Mouse (Mus musculus) left cerebral cortex, adult 2 months (tissue): ENCODE measurements at regions not wholly inside any gene's neighbourhood (a gene's known extent, or its start where the extent isn't known, plus 50 kb on each side); places are given as distances from the start of the nearest gene placed in this dataset.

ENCODE experiments used
- DNase-seq, 2 experiments: peaks; one replicate each; pipeline ENCODE4 v3.0.0; 2021 to 2022; ENCODE audit warnings: low spot score in 2 of 2, mixed read lengths in 1 of 2; ENCODE audit errors: extremely low spot score in 1 of 2
- H3K27ac ChIP-seq: fragments of 200-600 bp; 2 replicates; pipeline ENCODE4 v1.8.1; 2022
- H3K4me3 ChIP-seq: fragments of 200-600 bp; 2 replicates; pipeline ENCODE4 v1.8.1; 2022
- CTCF ChIP-seq: fragments of 200-600 bp; IDR thresholded peaks from 2 replicates; pipeline ENCODE4 v1.8.1; 2022; ENCODE audit warnings: antibody characterized with exemption, mild to moderate bottlenecking, moderate library complexity
- intact Hi-C: fragments of 180-260 bp; cut with DNase I; formaldehyde crosslinking; loops from one replicate; pipeline ENCODE4 v1.15.1; 2025

DNA sequence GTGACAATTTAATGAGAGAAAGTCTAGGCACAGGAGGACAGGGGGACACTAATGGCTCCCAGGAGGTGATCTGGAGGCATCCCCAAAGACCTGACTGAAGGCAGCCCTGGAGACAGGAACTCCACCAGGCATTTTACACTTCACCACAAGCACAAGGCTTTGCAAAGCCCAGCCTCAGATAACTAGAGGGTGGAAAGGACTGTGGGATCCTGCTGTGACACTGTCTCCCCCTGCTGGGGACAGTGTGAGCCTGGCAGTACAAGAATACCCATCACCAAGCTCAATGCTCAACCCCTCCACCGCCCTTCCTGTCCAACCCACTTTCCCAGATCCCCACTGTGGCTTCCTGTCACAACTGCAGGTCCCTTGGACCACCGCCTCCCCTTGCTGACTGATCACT, 131.3 kb upstream of the Zdhhc25 start:
- DNase-seq = peak; percentile 67 to 68
- no peak overlapping the region for H3K27ac ChIP-seq
- no peak overlapping the region for H3K4me3 ChIP-seq
- intact Hi-C loops = loop anchor here (2.0 to 5.0 kb wide), 5 partner anchors 60 to 837 kb away; no protein-coding TSS in a partner anchor
- TF ChIP-seq CTCF = peak; percentile 86

DNA sequence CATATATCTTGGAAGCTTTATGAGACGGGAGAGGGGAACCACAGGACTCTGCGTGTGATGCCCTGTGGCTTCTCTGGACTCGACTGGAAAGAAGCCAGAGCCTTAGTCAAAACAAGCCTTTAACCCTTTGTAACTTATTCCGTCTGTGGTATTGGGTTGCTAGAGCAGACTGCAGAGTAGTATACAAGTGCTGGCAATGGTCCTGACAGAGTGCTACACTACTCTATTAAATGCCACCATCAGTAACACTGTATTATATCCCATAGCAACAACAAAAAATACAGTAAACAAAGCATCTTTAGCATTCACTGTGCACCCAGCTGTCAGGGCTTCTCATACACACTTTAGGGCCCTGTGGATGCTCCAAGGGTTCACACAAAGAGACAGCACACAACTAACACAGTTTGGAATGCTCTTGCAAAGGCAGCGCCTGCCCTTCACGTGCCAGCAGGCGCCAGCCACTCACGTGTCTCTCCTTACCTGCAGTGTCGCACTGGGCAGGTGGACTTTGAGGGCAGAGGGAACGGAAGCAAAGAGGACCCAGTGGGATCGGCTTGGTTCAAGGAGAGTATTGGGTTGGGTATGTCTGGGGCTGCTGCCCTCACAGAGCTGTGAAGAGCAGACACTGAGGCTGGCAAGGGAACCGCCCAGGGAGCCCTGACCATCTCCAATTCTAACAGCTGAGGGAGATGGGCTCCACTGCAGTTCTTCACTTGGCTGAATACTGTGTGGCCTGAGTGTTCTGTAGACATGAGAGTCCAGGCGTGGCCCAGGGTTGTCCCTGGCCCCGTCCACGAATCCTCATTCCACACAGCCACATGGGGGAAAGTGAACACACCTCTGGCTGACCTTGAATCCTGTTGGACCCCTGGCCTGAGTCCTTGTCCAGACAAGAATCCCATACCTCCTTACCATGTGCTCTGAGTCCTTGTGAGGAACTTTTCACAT, 130.3 kb upstream of the Zdhhc25 start:
- H3K27ac ChIP-seq = no peak overlapping the region
- TF ChIP-seq CTCF = no peak
- no peak for DNase-seq
- no peak overlapping the region for H3K4me3 ChIP-seq
- intact Hi-C loops = loop anchor here (2.0 to 5.0 kb wide), 5 partner anchors 61 to 837 kb away; no protein-coding TSS in a partner anchor

DNA sequence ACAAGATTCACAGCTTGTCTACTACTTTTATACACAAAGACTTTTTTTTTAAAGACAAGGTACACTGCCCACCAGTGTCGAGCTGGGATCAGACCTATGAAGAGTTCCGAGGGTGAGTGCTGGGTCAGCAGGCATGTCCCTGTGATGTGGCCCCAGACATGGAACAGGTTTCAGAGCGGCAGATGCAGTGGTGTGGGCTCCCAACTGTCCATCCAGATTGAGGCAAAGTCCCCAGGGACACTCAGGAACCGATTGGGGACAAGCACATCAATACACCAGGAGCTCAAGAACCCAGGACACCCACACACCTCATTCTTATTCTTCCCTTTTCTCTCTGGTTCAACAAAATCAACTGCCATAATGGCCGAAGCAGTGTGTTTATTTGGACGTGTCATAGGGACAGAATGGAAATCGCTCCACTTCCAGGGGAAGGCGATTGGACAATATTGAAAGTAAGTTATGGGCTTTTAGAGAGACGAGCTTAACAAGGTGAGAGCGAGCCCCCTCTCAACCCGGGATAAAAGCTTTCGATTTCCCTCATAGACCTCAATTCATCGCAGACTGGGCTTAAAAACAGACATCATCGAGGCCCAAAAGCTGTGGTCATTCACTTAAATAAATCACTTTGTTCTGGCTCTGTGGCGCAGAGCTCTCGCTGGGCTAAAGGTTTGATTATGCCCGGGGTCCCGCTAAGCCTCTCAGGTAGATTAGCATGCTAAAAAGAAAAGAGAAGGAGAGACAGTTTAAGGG, 127.6 kb upstream of the Zdhhc25 start:
- TF ChIP-seq CTCF = no peak
- DNase-seq = no peak
- no peak overlapping the region for H3K4me3 ChIP-seq
- H3K27ac ChIP-seq = no peak overlapping the region
- intact Hi-C loops = no loop called here

DNA sequence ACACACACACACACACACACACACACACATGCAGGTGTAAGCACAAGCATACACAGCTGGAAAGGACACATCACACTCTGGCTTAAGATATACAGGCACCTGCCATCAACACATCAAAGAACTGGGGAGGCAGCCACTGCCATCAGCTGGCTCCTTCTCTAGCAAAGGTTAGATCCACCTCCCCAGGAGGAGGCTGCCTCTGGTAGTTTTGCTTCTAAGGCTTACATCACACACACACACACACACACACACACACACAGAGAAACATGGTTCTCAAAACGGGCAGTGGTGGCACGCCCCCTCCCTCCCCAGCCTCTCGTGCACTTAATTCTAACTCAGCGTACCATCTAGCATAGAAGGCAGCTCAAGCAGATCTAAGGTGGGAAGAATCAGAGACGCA, 126.9 kb upstream of the Zdhhc25 start:
- no peak for TF ChIP-seq CTCF
- intact Hi-C loops = no loop called here
- Histone ChIP-seq H3K4me3 (no peak overlapping the region), H3K27ac (no peak overlapping the region)
- no peak for DNase-seq

GRCm38 (mm10) chr15:88483471-88483870, 116.6 kb upstream of the Zdhhc25 start:
- no peak overlapping the region for H3K4me3 ChIP-seq
- intact Hi-C loops = no loop called here
- no peak overlapping the region for H3K27ac ChIP-seq
- no peak for TF ChIP-seq CTCF
- DNase-seq = no peak

DNA sequence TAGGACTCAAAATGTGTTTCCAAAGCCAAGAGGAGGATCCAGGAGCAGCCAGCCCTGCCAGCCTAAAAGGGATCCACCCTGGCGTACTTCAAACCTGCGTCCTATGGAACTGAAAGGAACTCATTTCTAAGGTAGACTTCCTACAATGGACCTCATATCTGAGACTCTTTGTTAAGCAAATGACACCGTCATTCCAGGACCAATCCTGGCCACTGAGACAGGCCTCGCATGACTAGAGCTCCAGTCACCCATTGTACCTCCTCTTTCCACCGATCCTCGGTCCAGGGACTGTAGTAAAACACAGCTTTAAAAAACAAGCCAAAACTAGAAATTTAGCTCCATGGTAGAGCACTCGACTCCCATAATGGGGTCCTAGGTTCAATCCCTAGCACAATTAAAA, 110.4 kb upstream of the Zdhhc25 start:
- intact Hi-C loops = no loop called here
- H3K4me3 ChIP-seq = no peak overlapping the region
- DNase-seq = no peak
- H3K27ac ChIP-seq = no peak overlapping the region
- TF ChIP-seq CTCF = no peak

DNA sequence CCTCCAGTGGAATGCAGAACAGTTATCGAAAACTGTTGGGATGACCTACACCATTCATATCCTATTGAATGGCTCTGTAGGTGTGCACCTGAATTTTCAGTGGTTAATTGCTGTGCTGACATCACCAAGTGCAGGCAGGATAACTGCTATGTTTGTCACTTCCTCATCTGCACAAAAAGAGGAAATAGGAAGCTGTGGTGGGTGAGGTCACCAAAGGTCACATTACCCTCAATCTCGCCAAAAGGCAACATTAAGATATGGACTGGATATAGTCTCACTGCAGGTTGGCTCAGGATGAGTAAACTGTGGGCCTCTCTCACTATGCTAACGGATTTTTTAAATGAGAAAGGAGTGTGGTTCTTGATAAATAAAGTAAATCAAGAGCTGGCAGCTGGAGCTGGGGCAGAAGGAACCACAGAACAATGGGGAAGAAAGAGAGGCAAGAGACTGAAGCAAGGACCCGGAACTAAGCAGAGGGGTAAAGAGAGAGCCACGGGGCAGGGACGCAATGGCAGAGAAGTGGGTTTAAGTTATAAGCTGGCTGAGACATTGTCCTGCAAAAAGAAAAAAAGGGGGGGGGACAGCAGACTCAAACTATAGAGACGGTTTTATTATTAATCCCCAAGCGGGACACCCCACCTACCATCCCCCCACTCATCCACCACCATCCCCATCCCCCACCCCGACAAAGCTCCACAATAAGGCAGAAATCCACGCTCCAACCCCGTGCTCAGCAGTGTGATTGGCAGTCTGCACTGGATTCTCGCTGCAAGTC, 109.6 kb upstream of the Zdhhc25 start:
- Histone ChIP-seq H3K27ac (no peak overlapping the region), H3K4me3 (no peak overlapping the region)
- TF ChIP-seq CTCF = no peak
- DNase-seq = no peak
- intact Hi-C loops = no loop called here

DNA sequence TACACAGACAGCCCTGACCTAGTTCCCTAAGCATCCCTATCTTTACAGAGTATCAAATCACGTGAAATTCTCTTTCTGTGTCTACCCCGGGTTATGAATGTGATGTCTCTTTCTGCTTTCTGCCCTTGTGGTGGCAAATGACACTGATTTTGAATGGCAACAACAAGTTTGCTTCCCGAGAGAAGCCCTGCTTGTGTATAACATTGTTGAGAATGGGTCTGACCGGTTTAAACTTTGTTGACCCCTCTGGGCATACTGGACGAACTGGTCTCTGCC, 109.1 kb upstream of the Zdhhc25 start:
- intact Hi-C loops = no loop called here
- no peak for DNase-seq
- Histone ChIP-seq H3K4me3 (no peak overlapping the region), H3K27ac (no peak overlapping the region)
- no peak for TF ChIP-seq CTCF

- Histone ChIP-seq H3K27ac (no peak overlapping the region), H3K4me3 (no peak overlapping the region)
- TF ChIP-seq CTCF = no peak
- DNase-seq = no peak
- intact Hi-C loops = no loop called here
Measured at GRCm38 (mm10) chr15:88497957-88498356, 102.1 kb upstream of the Zdhhc25 start.

GRCm38 (mm10) chr15:88502311-88502710, 97.8 kb upstream of the Zdhhc25 start:
- no peak for TF ChIP-seq CTCF
- DNase-seq = peak in 1 of 2 experiments; percentile 13
- no peak overlapping the region for H3K27ac ChIP-seq
- no peak overlapping the region for H3K4me3 ChIP-seq
- intact Hi-C loops = no loop called here

DNA sequence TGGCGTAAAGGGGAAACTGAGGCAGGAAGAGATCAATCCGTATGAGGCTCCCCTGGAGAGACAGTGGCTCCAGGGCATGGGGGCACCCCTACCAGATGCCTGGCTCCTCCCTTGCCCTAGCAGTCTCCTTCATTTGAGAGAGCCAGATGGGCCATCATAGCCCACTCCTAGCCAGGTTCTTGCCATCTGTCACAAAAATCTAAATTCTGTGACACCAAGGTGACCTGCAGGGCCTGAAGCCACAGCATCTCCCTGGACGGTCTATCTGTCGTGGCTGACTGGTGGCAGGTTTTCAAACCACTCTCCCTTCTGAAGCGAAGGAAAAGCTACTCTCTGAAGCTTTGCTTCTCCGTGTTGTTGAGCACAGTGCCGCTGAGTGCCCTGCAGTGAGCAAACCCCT, 96.2 kb upstream of the Zdhhc25 start:
- H3K4me3 ChIP-seq = no peak overlapping the region
- no peak for DNase-seq
- intact Hi-C loops = no loop called here
- TF ChIP-seq CTCF = no peak
- H3K27ac ChIP-seq = no peak overlapping the region

DNA sequence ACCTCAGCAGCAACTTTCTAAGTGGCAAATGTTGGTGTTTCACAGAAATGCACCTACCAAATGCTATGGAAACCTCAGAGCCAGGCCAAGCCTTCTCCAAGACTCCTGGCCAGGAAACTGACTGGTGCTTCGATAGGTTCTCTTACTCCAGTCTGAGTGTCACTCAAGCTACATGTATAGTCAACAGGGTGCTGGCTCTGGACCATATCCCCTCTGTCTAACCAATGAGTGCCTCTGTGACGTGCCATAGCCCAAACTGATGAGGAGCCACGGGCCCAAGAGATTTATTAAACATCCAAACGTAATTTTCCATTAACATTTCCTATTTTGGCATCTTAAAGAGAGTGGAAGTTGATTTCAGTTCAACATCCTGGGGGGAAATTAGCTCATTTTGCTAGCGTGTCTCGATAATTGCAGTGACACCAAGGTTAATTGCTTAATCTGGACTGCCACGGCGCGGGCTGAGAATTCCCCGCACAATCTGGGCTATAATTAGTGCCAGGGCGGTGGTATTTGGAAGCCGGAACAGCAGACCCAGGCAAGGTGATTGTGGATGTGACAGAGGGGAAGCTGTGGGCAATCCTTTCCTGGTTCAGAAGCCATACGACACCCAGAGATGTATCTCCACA, 94.5 kb upstream of the Zdhhc25 start:
- intact Hi-C loops = no loop called here
- DNase-seq = no peak
- Histone ChIP-seq H3K27ac (no peak overlapping the region), H3K4me3 (no peak overlapping the region)
- TF ChIP-seq CTCF = no peak
